Mouse (Mus musculus) CH12.LX (cell line): ENCODE measurements at regions not wholly inside any gene's neighbourhood (a gene's known extent, or its start where the extent isn't known, plus 50 kb on each side); places are given as distances from the start of the nearest gene placed in this dataset.

Experiments used
- DNase-seq: peaks from one replicate; pipeline ENCODE4 v3.0.0-alpha.2; 2013; ENCODE audit errors: extremely low read depth
- H3K27ac ChIP-seq: 2 replicates; pipeline ENCODE4 v1.5.1; 2012; ENCODE audit warnings: low read depth, mild to moderate bottlenecking, control low read depth, moderate library complexity; ENCODE audit not compliant: insufficient read depth
- H3K27me3 ChIP-seq: replicated peaks from 2 replicates; pipeline ENCODE3; 2012; ENCODE audit warnings: inconsistent platforms
- H3K36me3 ChIP-seq, 2 experiments: replicated peaks in 1 of 2; 2 replicates each; pipeline versions ENCODE3 to v1.6.1; 2012; ENCODE audit warnings: inconsistent platforms in 1 of 2, low read length in 1 of 2, mild to moderate bottlenecking in 1 of 2, mixed read lengths in 1 of 2, moderate library complexity in 1 of 2; ENCODE audit not compliant: control insufficient read depth in 1 of 2, insufficient read depth in 1 of 2
- H3K4me1 ChIP-seq, 2 experiments: 2 replicates each; pipeline ENCODE4 v1.6.1; 2012; ENCODE audit warnings: inconsistent platforms in 1 of 2, moderate library complexity in 1 of 2; ENCODE audit not compliant: insufficient read depth in 2 of 2, control insufficient read depth in 1 of 2
- H3K4me2 ChIP-seq: 2 replicates; pipeline ENCODE4 v1.6.1; 2012; ENCODE audit warnings: low read depth, mild to moderate bottlenecking, control low read depth; ENCODE audit not compliant: poor library complexity, insufficient read depth, severe bottlenecking
- H3K4me3 ChIP-seq, 3 experiments: fragments of 150-350 bp in 1 of 3; sonication (generic) in 1 of 3; replicated peaks in 1 of 3; 2 replicates each; pipeline versions ENCODE3 to v1.5.1; 2011 to 2012; ENCODE audit warnings: low read depth in 2 of 3, low read length in 2 of 3, mild to moderate bottlenecking in 2 of 3, moderate library complexity in 2 of 3, control low read depth in 1 of 3, improper control_type of control experiment in 1 of 3, inconsistent platforms in 1 of 3, mixed read lengths in 1 of 3; ENCODE audit not compliant: poor library complexity in 1 of 3
- H3K79me2 ChIP-seq: replicated peaks from 2 replicates; pipeline ENCODE4 v1.6.1; 2012; ENCODE audit warnings: mild to moderate bottlenecking, moderate library complexity; ENCODE audit not compliant: control insufficient read depth, poor library complexity, insufficient read depth, severe bottlenecking; ENCODE audit errors: extremely low read depth
- H3K9ac ChIP-seq: 2 replicates; pipeline ENCODE4 v1.6.1; 2012; ENCODE audit warnings: low read depth, mild to moderate bottlenecking, control low read depth, moderate library complexity; ENCODE audit not compliant: insufficient read depth
- H3K9me3 ChIP-seq: replicated peaks from 2 replicates; pipeline ENCODE3; 2012; ENCODE audit warnings: low read length, inconsistent platforms, mixed read lengths
- E2F4 ChIP-seq: IDR thresholded peaks from 2 replicates; pipeline ENCODE4 v1.6.1; 2011; ENCODE audit warnings: low read depth, low read length, improper control_type of control experiment; ENCODE audit not compliant: insufficient replicate concordance
- GABPA ChIP-seq: IDR thresholded peaks from 2 replicates; pipeline ENCODE4 v1.6.1; 2012; ENCODE audit warnings: low read depth, low read length, improper control_type of control experiment, inconsistent platforms; ENCODE audit not compliant: insufficient replicate concordance
- HCFC1 ChIP-seq: IDR thresholded peaks from 2 replicates; pipeline ENCODE4 v1.6.1; 2012; ENCODE audit warnings: low read depth, mild to moderate bottlenecking, inconsistent platforms, low read length, improper control_type of control experiment
- JUN ChIP-seq: IDR thresholded peaks from 2 replicates; pipeline ENCODE4 v1.6.1; 2011; ENCODE audit warnings: low read depth, mild to moderate bottlenecking, low read length, improper control_type of control experiment, moderate library complexity; ENCODE audit not compliant: insufficient read depth
- MAFK ChIP-seq: IDR thresholded peaks from 2 replicates; pipeline ENCODE4 v1.6.1; 2011; ENCODE audit warnings: low read length, improper control_type of control experiment; ENCODE audit not compliant: insufficient replicate concordance
- MAX ChIP-seq: IDR thresholded peaks from 2 replicates; pipeline ENCODE4 v1.6.1; 2011; ENCODE audit warnings: low read length, improper control_type of control experiment
- MAZ ChIP-seq: IDR thresholded peaks from 2 replicates; pipeline ENCODE4 v1.6.1; 2012; ENCODE audit warnings: low read depth, mild to moderate bottlenecking, inconsistent platforms, low read length, improper control_type of control experiment, moderate library complexity
- POLR2AphosphoS2 ChIP-seq: IDR thresholded peaks from 2 replicates; pipeline ENCODE4 v1.6.1; 2011; ENCODE audit warnings: low read depth, low read length, improper control_type of control experiment
- RAD21 ChIP-seq: IDR thresholded peaks from 2 replicates; pipeline ENCODE4 v1.6.1; 2011; ENCODE audit warnings: low read depth, mild to moderate bottlenecking, low read length, improper control_type of control experiment, moderate library complexity
- USF1 ChIP-seq: IDR thresholded peaks from 2 replicates; pipeline ENCODE4 v1.6.1; 2014; ENCODE audit warnings: low read depth, mild to moderate bottlenecking, inconsistent platforms, low read length, improper control_type of control experiment
- dilution Hi-C: fragments of 300-500 bp; cut with MboI; formaldehyde crosslinking; loops from 2 replicates; pipeline ENCODE4 v1.14.3; 2020; ENCODE audit warnings: low sequenced_read_pairs; ENCODE audit not compliant: extremely low pct_unique_long_range_greater_than_20kb, extremely low pct_ligation_motif_present
- in situ Hi-C: fragments of 300-500 bp; cut with MboI; formaldehyde crosslinking; loops from 3 replicates; pipeline ENCODE4 v1.14.3; 2019; ENCODE audit warnings: low sequenced_read_pairs, low pct_ligation_motif_present, low pct_unique_long_range_greater_than_20kb, mixed read lengths

- Histone ChIP-seq H3K9ac (no peak overlapping the region), H3K4me3 (no peak overlapping the region), H3K4me1 (no peaks in the 10 kb centered on the region), H3K36me3 (no peaks in the 10 kb centered on the region), H3K79me2 (no peaks in the 10 kb centered on the region), H3K9me3 (no peaks in the 10 kb centered on the region), H3K27ac (no peak overlapping the region), H3K27me3 (no peaks in the 10 kb centered on the region), H3K4me2 (no peak overlapping the region)
- no peak for DNase-seq
- in situ Hi-C loops: no loop called here
- dilution Hi-C loops: no loop called here
- TF ChIP-seq JUN (no peak), USF1 (no peak), E2F4 (no peak), POLR2AphosphoS2 (no peak), GABPA (no peak), MAX (no peak), HCFC1 (no peak), MAFK (no peak), MAZ (no peak), RAD21 (no peak)
Measured at GRCm38 (mm10) chr13:85692374-85692773, 354.3 kb downstream of the Cox7c start.
